Mouse (Mus musculus) urinary bladder, postnatal 4 days (tissue): ENCODE results near the gene Trim6.
"Not testable (repeated sequence)": the region's sequence is repeated elsewhere in the genome, so short reads cannot be mapped to it uniquely, and the experiment has no call there.

ENCODE experiments used
- DNase-seq, 2 experiments: peaks; one replicate each; pipeline ENCODE4 v3.0.0; 2021 to 2022; ENCODE audit warnings: low spot score in 2 of 2

Gene Trim6

DNA sequence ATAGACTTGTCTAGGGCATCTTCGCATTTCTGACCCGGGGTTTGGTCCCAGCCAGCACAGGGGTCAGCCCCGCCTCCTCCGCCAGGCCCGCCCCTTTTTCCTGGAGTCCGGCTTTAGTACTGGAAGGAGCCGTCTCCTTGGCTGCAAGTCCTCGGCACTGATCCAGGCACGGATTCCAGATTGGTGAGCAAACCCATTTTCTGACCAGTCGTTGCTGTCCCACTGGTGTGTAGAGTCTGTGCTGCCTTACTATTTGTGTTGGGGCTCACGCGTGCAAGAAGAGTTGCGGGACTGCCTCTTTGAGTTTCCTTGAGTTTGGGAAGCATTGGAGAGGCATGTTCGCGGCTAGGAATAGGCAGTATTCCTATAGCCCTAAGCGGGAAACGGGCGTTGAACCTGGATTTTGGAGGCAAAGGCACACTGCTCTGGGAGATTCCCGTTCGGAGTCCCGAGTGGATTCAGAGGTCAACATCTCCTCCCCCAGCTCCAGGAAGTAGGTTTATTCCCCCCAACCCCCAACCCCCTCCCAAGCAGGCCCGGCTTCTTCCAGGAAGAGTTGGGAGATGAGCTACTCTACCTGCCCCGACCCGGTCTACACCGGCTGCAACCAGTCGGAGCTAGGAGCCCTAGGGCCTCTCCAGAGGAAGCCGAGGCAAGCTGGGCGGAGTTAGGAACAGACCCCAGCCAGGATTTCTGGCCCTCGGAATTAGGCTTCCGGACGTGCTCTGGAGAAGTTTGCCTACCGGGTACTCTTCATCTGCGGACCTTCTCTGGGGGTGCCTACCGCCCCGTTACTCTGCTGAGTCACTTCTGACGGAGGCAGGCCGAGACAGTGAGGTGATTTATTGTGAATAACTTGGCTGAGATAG lies at the start of gene Trim6:
Gene Trim6, plus strand, starts transcription at position 93 of the 869 bp plus-strand sequence.
- peak; percentile 66 to 86 for DNase-seq

DNA sequence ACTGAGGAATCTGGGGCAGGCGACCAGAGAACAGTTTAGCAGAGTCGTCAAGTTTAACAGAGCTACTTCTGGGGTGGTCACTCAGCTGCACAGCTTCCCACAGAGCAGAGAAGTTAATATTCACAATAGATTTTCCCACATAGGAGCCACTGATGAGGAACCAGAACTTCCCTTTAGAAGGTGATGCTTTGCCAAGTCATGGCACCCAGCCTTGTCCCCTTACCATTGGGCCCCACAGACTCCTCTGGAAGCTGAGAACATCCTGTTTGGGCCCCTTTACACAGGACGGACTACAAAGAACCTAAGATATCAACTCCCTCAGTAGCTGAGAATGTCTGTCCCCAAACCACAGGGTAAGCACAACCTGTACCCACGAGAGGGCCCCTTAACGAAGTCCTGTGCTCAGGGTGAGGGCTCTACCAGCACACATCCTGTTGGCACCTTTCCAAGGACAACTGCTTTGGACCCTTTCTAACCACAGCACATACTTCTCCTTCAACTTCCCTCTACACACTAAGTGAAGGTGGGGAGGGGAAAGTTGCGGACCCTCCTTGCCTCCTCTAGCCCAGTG lies 48.9 kb upstream of the Trim6 start:
- DNase-seq = no peak

DNA sequence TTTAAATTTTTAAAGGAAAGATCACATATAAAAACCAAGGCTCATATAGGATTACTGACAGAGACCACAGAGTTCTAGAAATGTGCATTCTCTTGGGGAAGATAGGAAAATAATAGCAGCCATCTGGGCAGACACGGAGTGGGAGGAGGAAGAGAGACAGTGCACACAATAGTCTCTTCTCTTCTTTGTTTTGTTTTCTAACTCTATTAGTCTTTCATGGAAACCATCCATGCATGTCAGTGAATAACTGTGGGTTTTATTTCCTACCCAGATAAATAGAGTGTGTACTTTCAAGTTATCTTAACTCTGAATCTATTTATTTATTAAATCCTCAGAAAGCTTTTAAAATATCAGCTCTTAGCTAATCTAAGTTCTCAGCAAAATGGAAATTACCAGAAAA lies 43.5 kb upstream of the Trim6 start:
- no peak for DNase-seq

DNA sequence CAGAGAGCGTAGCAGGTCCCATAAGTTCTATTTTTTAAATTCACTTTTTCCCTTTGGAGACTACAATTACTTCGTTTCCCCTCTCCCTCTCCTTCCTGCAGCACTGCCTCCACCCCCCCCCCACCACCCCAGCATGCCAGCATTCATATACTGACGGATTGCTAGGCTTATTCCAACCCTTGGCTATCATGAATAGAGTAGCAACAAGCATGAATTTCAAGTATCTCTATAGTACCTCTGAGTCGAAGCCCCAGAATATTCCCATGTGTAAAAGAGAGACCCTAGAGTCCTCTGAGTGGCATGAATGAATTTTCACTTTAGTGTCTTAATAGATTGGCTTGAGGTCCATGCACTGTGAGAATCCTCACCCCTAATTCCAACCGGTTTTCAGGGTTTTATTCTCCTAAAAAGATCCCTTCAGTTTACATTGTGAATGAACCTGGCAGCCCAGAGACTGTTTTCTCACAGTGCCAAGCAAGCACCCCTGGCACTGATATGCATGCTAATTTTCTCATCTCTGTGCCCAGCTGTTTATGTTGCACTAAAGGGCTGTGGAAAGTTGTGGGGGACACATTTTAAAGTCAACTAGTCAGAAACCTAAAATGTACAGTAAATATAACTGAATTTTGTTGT lies 40.1 kb upstream of the Trim6 start:
- no peak for DNase-seq

DNA sequence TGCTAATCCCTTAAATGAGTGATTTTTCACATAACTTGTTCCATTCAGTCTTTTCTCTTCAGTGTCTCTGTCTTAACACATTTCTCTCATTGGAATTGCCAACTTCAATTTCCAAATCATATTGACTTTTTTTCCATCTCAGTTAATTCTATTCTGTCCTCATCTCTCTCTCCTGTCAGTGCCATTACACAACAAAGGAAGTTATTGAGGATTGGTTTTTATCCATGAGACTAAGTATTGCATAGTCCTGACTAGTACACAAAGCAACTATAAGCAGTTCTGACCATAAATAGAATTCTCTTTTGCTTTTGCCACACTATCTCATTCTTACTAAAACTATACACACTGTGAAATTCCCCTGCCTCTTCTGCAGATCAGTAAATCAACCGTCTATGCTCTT lies 39.5 kb upstream of the Trim6 start:
- no peak for DNase-seq

DNA sequence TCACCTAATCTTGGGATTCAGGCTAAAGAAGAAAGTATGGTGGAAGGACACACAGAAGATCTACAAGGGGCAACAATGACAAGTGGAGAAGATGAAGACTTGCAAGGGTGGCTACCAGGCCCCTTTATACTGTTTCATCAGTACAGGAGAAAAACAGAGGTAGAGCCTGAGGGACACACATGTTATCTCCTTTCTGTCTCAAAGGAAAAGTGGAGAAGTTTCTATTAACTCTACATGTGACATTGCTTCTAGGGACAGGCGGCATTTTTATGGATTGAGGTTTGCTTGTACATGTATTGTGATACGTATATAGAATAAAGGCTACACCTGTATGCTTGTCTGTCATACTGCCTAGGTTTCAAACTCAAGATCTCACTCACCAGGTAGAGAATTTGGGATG lies 35.3 kb upstream of the Trim6 start, which contains the start of gene Olfr648:
Gene Olfr648, minus strand, starts transcription at position 101 of the 400 bp plus-strand sequence.
- DNase-seq = no peak

DNA sequence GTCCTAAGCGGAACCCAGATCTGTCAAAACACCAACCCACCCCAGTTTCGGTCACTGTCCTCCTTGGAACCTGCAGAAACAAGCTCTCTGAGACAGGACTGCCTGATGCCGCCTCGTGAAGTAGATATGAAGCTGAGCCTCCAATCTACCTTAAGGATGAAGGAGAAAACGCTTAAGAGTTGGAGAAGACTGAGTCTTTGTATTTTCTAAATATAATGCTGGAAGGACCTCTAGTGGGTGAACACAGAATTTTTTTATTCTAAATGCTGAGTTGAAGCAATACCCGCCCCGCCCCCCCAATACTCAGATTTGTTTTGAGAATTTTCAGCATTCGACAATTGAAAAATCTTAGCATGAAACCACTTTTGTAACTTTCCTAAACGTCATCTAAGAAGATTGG lies 27.3 kb upstream of the Trim6 start:
- DNase-seq = no peak

DNA sequence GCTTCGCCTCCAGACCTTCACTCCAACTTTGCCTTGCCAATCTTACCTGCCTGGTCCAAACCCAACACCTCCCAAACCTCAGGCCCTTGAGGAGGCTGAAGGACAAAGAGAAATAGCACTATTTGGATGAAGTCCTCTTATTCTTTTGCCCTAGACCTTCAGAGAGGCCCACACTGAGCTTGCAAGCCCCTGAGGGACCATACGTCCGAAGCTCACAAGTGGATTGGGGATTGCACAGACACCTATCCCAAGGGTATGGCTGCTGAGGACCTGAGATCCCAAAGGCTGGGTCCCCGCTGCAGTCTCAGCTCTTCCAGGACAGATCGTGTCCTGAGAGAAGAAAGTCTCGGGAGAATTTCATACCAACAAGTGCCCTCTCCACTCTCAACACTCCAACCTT lies 22.7 kb upstream of the Trim6 start, which contains the start of gene Olfr649:
Gene Olfr649, minus strand, starts transcription at position 101 of the 400 bp plus-strand sequence.
- no peak for DNase-seq

DNA sequence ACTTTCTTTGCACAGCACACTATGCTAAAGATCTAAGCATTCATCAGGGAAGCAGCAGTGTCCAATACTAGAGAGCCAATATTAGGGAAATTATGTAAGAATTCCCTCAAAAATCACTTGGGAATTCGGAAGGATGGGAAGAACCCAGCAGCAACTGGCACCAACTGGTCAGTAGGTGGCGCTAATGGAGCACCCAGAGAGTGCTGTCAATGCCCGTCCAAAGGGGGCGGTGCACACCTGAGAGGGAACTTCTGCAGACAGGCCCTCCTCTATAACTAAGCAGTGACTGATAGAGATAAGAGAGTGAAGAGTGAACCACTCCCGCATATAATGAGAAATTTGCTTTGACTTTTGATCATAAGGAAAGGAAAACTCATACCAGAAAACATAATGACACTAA lies 18.8 kb upstream of the Trim6 start:
- peak; percentile 39 to 71 for DNase-seq

DNA sequence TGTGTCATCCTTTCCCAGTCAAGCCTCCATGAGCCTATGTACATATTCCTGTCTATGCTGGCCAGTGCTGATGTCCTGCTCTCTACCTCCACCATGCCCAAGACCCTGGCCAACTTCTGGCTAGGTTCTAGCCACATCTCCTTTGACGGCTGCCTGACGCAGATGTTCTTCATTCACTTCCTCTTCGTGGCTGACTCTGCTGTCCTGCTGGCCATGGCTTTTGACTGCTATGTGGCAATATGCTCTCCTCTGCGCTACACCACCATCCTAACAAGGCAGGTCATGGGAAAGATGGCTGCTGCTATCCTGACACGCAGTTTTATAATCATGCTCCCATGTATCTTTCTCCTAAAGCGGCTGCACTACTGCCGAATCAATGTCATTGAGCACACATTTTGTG lies 12.4 kb upstream of the Trim6 start:
- no peak for DNase-seq

DNA sequence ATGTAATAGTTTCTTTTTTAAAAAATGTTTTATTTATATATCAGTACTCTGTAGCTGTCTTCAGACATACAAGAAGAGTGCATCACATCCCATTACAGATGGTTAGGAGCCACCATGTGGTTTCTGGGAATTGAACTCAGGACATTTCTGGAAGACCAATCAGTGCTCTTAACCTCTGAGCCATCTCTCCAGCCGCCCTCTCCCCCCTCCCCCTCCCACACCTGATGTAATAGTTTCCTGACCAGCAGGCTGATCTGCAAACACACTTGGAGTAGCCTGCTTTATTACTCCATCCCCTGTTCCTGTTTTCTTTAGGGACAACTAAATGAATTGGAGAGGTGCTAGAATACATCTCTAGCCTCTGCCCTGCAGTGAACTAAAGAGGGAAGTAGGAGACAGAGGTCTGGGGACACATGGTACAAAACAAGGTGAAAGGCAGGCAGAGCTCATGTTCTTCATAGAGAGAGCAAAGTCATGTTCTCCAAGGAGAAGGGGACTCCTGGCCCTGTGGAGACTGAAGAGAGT lies 2.5 kb upstream of the Trim6 start:
- no peak for DNase-seq

DNA sequence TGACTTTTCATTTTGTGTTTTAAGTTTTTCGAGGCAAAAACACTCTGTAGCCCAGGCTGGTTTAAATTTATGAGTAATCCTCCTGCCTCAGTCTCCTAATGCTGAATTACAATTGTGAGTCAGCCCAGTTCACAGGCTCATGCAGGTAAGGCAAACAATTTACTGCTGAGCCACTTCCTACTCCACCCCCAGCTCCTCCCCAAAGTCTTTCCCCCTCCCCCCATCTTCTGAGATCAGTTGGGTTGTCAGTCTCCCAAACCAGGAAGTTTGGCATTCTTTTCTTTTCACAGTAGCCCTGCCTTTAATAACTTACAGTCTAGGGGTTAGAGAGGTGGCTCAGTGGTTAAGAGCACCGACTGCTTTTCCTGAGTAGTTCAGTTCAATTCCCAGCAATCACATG lies 712 bp upstream of the Trim6 start:
- DNase-seq = no peak

DNA sequence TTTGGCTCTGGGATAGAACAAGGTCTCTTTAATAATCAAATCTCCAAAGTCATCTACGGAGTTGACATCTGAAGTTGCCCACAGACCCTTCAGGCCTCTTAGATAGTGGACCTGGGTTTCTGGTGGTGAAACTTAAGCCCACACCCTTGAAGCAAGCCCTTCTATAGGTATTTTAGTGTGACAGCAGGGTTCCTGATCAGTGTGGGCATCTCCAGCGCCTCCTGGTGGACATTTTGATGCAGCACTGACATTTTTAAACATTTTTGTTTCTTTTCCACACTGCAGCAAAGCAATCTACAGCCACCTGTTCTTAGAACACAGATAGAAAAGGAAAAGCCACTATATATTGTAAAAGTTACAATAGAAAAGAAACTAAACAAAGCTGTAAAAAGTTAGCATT lies 12.6 kb downstream of the Trim6 start:
- DNase-seq = no peak

DNA sequence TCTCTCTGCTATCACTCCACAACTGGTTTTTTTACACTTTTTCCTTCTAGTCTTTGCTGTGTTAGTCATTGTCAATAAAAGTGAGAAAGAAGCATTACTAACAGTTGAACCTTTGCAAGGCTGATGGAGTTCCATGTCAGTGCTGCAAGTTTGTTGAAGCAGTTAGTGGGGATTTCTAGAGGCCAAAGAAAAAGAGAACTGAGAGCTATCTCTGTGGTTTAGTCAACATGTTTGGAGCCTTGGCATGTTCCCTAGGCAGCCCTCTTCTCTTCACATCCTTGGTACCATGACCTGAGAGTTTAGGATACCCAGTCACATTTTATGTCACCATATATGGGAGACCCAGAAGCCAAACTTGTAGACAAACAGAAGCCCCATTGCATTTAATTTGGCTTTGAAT lies 22.3 kb downstream of the Trim6 start:
- no peak for DNase-seq

DNA sequence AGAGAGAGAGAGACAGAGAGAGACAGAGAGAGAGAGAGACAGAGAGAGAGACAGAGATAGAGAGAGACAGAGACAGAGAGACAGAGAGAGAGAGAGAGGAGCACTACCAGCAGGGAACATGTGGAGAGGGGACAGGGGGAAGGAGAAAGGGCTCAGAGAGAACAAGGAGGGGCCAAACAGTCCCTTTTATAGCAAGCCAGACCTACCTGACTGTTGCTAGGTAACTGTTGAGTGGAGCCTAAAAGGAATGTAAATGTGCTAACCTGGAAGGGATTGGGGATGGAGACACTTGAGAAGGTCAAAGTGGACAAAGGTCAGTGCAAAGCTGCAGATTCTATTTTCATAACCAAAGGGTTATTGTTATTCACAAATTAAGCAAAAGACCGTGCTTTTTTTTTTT lies 25.0 kb downstream of the Trim6 start:
- DNase-seq = no peak

DNA sequence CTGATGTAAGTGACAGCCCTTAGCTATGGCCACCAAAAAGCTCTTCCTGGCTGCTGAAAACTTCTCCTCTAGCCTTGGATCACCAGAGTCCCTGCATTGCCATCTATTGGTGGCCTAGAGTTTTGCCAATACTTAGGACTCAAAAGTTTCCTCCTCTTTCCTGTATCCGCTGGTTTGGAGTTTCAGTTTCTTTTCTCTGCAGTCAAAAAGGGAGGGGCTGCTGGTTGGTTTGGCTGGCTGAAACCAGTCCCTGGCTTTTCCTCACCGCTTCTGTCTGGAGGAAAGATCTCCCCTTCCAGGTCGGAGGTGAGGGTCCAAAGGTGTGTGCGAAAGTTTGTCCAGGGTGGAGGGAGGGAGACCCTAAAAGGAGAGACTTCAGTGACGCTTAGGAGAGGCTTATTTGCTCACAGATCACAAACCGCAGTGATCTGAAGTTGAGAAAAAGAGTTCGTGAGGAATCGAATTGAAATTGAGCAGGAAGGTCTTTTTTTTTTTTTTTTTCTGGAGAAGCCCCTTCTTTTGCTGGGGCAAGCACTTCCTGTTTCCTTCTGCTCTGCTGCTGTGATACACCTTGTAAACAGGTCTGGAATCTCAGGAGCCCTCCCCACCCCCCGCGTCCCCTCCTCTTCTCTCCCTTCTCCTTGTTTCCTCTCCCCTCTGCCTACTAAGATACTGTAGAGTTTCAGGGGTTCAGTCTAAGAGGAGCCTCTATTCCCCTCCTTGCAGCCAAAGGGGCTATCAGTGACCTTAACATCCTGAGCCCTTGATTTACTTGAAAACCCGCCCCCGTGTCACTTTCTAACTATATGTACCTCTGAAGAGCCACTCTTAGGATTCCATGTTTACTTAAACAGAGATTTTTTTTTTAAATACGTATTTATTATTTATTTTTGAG lies 25.9 kb downstream of the Trim6 start, which contains the start of gene Trim34a:
Gene Trim34a, plus strand, starts transcription at position 171 of the 895 bp plus-strand sequence.
- peak in 1 of 2 experiments; percentile 32 for DNase-seq

DNA sequence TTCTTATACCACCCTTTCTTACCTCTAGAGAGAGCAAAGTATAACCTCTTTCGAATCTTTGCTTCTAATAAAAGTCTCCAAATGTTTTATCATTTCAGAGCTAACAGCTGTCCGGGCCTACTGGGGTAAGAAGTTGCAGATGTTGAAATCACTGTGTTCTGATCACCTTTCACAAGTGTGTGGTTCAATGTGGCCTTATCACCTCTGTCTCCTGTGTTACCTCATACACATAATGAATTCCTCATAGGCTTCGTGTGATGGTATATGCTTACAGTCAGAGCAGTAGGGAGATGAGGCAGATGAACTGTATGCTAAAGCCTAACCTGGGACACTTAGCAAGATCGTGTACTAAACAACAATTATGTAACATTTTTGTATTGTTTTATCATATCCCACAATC lies 41.8 kb downstream of the Trim6 start:
- DNase-seq = not testable (repeated sequence)

DNA sequence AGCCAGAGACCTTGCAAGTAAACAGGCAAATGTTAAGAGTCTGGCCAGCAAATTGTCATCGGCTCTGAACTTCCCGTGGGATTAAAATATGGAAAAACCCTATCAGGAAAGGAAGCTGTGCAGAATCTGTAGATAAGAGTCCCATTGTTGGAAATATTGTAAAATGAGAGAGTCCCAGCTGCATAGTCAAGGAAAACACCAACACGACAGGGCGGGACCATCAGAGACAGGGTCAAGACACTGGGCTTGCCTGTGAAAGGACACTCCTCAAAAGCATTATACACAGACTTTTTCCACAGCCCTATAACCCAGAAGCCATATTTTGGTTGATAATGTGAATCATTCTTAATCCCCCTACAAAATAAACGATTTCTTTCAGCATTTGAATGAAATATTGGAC lies 46.7 kb downstream of the Trim6 start:
- DNase-seq = not testable (repeated sequence)

DNA sequence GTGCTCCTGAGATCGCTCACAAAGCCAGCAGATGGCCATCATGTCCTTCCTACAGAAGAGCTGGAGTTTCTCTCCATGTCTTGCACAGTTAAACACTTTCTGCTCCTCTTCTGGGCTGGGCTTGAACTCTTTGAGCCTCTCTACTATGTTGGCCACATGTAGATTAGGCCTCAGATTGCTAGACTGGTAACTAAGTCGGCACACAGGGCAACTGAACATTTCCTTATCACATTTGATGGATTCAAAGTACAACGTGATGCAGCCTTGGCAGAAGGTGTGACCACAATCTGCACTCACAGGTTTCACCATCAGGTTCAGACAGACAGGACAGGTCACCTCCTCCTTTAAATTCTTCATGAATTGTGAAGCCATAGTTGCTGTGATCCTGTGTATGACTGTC lies 60.8 kb downstream of the Trim6 start:
- DNase-seq = not testable (repeated sequence)
